Mouse (Mus musculus): ENCODE measurements at regions not wholly inside any gene's neighbourhood (a gene's known extent, or its start where the extent isn't known, plus 50 kb on each side); places are given as distances from the start of the nearest gene placed in this dataset.

DNA sequence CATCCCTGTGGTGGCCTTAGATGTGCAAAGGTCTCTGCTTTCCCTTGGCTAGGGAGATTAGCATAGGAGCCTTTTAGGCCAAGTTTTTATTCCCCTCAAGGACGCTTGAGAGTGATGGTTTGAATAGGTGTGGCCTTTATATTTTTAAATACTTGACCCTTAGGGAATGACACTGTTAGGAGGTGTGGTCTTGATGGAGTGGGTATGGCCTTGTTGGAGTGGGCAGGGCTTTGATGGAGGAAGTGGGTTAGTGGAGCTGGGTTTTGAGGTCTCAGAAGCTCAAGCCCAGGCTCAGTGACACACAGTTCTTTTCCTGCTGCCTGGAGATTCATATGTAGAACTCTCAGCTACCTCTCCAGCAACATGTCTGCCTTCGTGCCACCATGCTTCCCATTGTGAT, 334.4 kb upstream of the Smim15 start:
- TF ChIP-seq CTCF (IDR thresholded peaks at IDR 0.05; ENCODE audit: insufficient read depth, low read depth, low read length) (no peak), POLR2A (IDR thresholded peaks at IDR 0.05; ENCODE audit: insufficient read depth, low read depth, low read length) (no peak)
